Mouse (Mus musculus): ENCODE results near the gene Rhbdl1.

GRCm38 (mm10) chr17:25835816-25836215 lies 1.3 kb downstream of the Rhbdl1 start:
- TF ChIP-seq CTCF (IDR thresholded peaks at IDR 0.05; ENCODE audit: low read depth) (no peak), EP300 (IDR thresholded peaks at IDR 0.05; ENCODE audit: low read depth) (no peak)
